Mouse (Mus musculus): Measurements from ENCODE around the gene P2ry13. TPM values are rescaled to one million over a fixed set of nuclear protein-coding genes. Genes with fewer than 3 reads are reported as not detected.
A peak's percentile ranks its signal among the peaks of the same experiment; 100 is the strongest.

Gene P2ry13
- polyA plus RNA-seq, 1 experiment from 2014 or later, result 1.9 TPM

DNA sequence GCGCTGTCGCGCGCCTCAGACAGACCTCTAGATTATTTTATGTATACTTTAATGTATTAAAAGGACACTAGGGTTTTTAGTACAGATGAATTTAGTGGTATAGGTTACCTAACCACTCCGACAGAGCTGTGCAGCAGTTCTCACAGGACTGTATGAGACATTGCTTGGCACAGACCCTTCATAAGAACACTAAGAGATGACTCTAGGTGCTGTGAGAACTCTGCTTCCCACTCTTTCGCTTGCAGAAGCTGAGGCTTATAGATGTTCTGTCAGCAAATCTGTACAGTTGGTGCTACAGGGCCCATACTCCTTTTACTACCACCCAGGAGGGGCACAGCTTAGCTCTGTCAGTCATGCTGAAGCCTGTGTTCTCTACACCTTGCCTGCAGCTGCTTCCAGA lies 19.0 kb downstream of the P2ry13 start:
- Histone ChIP-seq H3K9me3 (no peaks in the 10 kb centered on the region), H3K27ac (replicated peaks) (no peak overlapping the region), H3K27me3 (no peaks in the 10 kb centered on the region), H3K9ac (no peak overlapping the region), H3K36me3 (no peaks in the 10 kb centered on the region), H3K4me2 (no peak overlapping the region), H3K4me3 (no peak overlapping the region), H3K4me1 (replicated peaks) (no peaks in the 10 kb centered on the region)
- ATAC-seq (ENCODE audit: low read depth), result no peak
- WGBS, result 98% methylated on average over 6 of the region's 6 CpGs

DNA sequence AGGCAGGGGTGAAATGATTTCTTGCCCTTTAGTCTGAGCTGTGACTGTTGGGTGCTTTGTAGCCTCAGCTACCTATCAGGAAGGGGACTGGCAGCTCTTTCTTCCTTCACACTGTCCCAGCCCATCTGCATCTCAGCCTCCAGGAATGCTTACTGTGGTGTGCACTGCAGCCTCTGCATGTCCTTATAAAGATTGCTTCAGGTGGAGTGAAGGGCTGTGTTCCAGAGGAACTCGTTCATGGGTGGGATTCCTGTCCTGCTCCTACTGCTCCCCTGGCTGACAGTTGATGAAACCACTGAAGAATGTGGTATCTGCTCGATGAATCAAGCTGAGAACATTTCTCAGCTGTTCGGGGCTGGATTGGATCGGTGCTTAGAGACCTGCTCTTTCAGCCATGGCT lies 23.3 kb downstream of the P2ry13 start:
- Histone ChIP-seq H3K27ac (replicated peaks) (no peak overlapping the region), H3K4me1 (replicated peaks) (no peaks in the 10 kb centered on the region), H3K9ac (no peak overlapping the region), H3K9me3 (no peaks in the 10 kb centered on the region), H3K4me3 (no peak overlapping the region), H3K27me3 (no peaks in the 10 kb centered on the region), H3K36me3 (no peaks in the 10 kb centered on the region), H3K4me2 (no peak overlapping the region)
- ATAC-seq (ENCODE audit: low read depth), result no peak
- WGBS, result 84% methylated on average over 4 of the region's 4 CpGs

DNA sequence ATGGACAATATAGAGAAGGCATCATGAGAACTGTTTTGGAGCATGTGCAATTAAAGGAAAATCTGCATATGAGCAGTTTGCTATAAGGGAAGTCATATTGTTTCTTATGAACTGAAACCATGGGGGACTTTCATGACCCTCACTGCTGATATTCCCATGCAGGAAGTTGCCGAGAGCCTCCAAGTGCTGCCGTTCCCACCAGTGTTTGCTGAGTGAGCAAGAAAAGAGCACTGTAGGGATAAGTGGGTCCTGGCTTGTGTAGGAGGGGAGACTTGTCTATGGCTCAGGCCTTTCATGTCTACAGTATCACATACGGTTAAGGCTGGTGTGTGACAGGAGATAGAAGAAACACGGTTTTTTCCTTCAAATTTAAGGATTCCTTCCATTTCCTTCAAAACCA lies 25.0 kb downstream of the P2ry13 start:
- no peak for ATAC-seq (ENCODE audit: low read depth)
- Histone ChIP-seq H3K9ac (no peak overlapping the region), H3K4me2 (no peak overlapping the region), H3K4me1 (replicated peaks) (no peaks in the 10 kb centered on the region), H3K27me3 (no peaks in the 10 kb centered on the region), H3K36me3 (no peaks in the 10 kb centered on the region), H3K4me3 (no peak overlapping the region), H3K27ac (replicated peaks) (no peak overlapping the region), H3K9me3 (no peaks in the 10 kb centered on the region)
- 92% methylated on average over 4 of the region's 4 CpGs for WGBS

DNA sequence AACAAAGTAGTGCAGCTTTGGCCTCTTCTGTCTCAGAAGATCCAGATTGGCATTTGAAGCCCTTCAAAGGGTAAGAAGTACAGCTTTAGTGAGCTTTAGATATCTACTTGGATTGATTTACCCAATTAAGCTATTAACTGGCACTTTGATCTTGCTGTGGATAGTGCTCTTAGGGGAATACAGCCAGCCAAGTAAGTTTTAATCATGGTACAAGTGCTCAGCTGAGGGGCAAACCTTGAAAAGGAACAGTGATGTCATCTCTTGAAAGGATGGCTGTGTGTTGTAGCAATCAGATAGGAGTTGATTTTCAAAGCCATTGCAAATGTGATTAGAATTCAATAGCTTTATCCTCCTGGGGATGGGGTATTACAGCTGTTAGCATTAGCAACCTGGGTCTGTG lies 28.6 kb downstream of the P2ry13 start:
- Histone ChIP-seq H3K4me3 (no peak overlapping the region), H3K36me3 (no peaks in the 10 kb centered on the region), H3K27me3 (no peaks in the 10 kb centered on the region), H3K9ac (no peak overlapping the region), H3K9me3 (no peaks in the 10 kb centered on the region), H3K27ac (replicated peaks) (no peak overlapping the region), H3K4me2 (no peak overlapping the region), H3K4me1 (replicated peaks) (no peaks in the 10 kb centered on the region)
- ATAC-seq (ENCODE audit: low read depth), result no peak

DNA sequence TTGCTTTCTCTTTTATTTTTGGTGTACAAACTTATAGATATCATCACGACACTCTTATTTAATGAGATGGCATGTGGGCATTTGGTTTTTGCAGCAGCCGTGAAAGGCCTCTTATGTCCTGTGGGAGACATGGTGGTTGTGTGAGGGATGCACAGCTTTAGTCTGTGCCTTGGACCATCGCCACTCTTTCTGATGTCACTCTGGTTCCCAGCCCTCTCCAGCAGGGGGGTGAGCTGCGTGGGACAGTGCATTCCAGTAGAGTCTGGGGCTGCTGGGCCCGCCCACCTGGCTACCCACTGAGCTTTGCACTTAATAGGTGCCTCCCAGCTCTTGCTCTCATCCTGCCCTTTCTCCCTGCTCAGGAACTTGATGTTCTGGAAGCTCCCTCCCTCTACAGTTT lies 29.5 kb downstream of the P2ry13 start:
- 59% methylated on average over 5 of the region's 5 CpGs for WGBS
- Histone ChIP-seq H3K27ac (replicated peaks) (no peak overlapping the region), H3K9me3 (no peaks in the 10 kb centered on the region), H3K27me3 (no peaks in the 10 kb centered on the region), H3K4me3 (no peak overlapping the region), H3K36me3 (no peaks in the 10 kb centered on the region), H3K4me1 (replicated peaks) (no peaks in the 10 kb centered on the region), H3K9ac (no peak overlapping the region), H3K4me2 (no peak overlapping the region)
- ATAC-seq (ENCODE audit: low read depth), result no peak

DNA sequence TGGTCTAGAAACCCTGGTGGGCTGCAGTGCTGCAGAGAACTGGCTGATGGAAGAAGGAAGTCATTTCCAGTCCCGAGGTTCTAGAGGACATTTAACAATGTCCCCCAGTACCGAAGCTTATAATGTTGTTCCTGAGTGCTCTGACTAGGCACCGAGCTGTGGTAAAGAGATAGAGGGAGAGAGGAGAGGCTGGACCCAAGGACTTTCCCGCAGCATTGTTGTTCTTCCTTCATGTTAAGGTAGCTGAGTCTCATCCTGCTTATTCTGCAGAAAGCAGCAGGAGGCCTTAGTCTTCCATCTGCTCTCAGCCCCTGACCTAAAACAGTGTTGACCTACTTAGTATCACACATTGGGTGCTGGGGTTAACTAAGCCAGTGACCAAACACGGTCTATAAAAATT lies 33.8 kb downstream of the P2ry13 start:
- H3K9ac ChIP-seq, result no peak overlapping the region
- H3K4me2 ChIP-seq, result no peak overlapping the region
- 77% methylated on average over 5 of the region's 5 CpGs for WGBS
- no peak overlapping the region for H3K27ac ChIP-seq (replicated peaks)
- no peaks in the 10 kb centered on the region for H3K27me3 ChIP-seq
- ATAC-seq (ENCODE audit: low read depth), result no peak
- no peaks in the 10 kb centered on the region for H3K36me3 ChIP-seq
- no peak overlapping the region for H3K4me3 ChIP-seq
- H3K9me3 ChIP-seq, result no peaks in the 10 kb centered on the region
- no peaks in the 10 kb centered on the region for H3K4me1 ChIP-seq (replicated peaks)

DNA sequence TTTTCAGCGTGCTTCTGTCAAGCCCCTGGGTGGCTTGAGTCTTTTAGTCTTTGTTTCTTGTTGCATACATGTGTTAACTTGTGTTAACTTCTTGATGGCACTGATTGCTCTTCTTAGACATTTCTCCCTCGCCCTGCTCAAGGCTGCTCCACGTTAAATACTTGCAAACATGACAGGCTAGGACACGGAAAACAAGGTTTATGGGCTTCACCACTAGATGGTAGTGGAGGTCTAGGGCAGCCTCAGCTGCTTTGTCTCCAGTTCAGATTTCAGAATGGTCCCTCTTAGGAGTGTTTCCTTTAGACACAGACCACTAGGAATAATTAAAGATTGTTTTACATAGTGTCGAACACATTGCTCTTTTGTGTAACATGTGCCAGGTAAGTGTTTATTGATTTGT lies 35.4 kb downstream of the P2ry13 start:
- WGBS, result 39% methylated on average over 5 of the region's 5 CpGs
- ATAC-seq (ENCODE audit: low read depth), result peak; percentile 71; the same call in 1 of the 2 replicates

DNA sequence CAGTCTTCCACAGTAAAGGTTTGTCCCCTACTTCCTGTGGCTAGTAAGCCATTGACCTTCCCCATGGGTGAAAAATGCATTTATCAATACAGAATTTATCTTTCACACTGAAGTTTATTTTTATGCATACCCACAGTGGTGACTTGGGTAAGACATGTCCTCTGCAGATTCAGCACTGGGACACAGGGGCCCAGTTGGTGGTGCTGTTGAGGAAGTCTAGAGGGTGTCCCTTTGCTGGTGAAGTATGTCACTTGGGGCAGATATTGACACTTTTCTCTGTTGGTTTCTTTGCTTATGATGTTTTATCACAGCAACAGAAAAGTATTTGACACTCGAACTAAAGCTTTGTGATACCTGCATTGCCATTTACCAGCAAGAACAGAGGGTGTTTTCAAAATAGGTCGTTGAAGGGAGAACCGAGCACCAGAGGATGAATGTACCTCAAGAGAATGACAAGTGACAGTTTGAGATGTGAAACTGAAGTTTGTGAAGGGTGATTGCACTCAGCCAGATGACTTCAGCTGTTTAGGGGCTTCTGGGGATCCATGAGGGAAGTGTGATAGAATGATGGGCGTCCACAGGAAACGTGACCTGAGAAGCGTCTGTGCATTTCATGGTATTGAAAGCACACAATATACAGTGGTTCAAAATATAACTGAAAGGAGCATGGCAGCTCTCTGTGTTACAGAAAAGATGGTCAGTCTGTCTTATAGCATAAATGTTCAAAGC lies 36.1 kb downstream of the P2ry13 start:
- 76% methylated on average over 6 of the region's 6 CpGs for WGBS
- no peak for ATAC-seq (ENCODE audit: low read depth)

More for the DNA sequence above, 35.4 kb downstream of the P2ry13 start:
- Histone ChIP-seq H3K4me1 (replicated peaks) (no peaks in the 10 kb centered on the region), H3K9me3 (no peaks in the 10 kb centered on the region), H3K27me3 (no peaks in the 10 kb centered on the region), H3K36me3 (no peaks in the 10 kb centered on the region), H3K27ac (replicated peaks) (no peak overlapping the region), H3K4me2 (no peak overlapping the region), H3K4me3 (no peak overlapping the region), H3K9ac (no peak overlapping the region)

DNA sequence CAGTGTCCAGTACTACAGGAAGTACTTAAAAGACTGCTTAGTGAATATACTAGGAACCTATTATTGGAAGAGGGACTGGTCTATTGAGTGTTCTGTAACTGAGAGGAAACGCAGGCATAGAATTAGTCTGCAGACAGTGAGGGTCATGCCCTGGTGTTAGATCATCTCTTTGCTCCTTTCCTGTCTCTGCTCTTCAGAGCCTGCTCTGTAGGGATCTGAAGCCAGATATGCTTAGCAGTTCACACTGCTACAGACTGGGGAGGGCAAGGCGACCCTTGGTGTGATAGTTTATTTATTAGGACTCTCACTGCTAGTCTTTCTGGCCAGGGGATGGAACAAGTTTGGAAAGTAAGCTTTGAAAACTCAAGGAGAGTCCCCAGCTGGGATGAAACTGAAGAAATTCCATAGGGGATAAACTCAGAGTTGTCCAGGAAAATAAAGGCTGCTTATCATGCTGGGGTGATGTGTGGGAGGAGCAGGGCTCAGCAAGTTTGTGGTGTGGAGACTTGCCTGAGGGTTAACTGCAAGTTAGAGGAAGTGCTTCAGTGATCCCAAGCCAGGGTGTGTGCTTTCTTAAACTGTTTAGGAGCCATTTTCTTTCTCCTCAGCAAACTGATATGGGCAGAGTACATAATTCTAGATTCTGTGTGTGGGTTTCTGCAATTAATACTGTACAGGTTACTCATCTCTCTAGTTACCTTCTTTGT lies 40.6 kb downstream of the P2ry13 start:
- ATAC-seq (ENCODE audit: low read depth), result no peak
- Histone ChIP-seq H3K4me3 (no peak overlapping the region), H3K27ac (replicated peaks) (no peak overlapping the region), H3K36me3 (no peaks in the 10 kb centered on the region), H3K4me1 (replicated peaks) (no peaks in the 10 kb centered on the region), H3K9ac (no peak overlapping the region), H3K4me2 (no peak overlapping the region), H3K9me3 (no peaks in the 10 kb centered on the region), H3K27me3 (no peaks in the 10 kb centered on the region)
- 77% methylated on average over 2 of the region's 2 CpGs for WGBS

More for the DNA sequence above, 36.1 kb downstream of the P2ry13 start:
- Histone ChIP-seq H3K4me3 (no peak overlapping the region), H3K36me3 (no peaks in the 10 kb centered on the region), H3K27me3 (no peaks in the 10 kb centered on the region), H3K9ac (no peak overlapping the region), H3K4me2 (no peak overlapping the region), H3K9me3 (no peaks in the 10 kb centered on the region), H3K27ac (replicated peaks) (no peak overlapping the region), H3K4me1 (replicated peaks) (no peaks in the 10 kb centered on the region)

DNA sequence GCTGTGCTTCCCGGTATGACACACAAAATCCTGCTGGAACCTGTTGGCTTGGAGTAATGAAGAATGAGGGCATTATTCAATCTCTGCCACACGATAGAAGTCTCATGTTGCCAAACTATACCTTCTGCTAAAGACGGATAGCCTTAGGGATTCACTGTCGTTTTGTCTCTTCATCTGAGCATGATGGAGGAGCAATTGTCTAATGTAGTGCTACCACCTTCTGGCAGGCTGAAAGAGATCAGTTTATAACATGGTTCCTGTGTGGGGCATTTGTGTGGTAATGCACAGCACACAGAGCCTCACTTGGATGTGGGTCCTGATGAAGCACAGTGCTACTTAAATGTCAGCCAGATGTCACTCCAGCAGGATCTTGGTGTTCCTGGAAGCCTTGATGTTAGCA lies 41.5 kb downstream of the P2ry13 start:
- Histone ChIP-seq H3K27ac (replicated peaks) (no peak overlapping the region), H3K9me3 (no peaks in the 10 kb centered on the region), H3K4me3 (no peak overlapping the region), H3K4me2 (no peak overlapping the region), H3K27me3 (no peaks in the 10 kb centered on the region), H3K4me1 (replicated peaks) (no peaks in the 10 kb centered on the region), H3K36me3 (no peaks in the 10 kb centered on the region), H3K9ac (no peak overlapping the region)
- WGBS, result 79% methylated on average over 4 of the region's 4 CpGs
- no peak for ATAC-seq (ENCODE audit: low read depth)

DNA sequence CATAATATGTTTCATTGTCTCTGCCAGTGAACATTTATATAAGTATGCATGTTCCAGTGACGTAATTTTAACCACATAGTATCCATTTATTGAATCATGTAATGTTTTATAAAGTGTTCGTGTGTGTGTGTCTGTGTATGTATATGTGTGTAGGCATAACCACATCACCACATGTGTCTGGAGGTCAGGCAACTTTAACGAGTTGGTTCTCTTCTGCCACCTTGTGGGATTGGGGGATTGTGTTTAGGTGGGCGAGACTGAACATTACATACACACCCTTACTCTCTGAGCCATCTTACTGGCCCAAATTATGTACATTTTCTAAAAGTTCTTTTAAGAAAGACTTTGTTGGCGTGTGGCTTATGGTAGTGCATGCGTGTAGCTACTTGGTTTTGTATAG lies 42.2 kb downstream of the P2ry13 start:
- no peak overlapping the region for H3K4me2 ChIP-seq
- H3K27ac ChIP-seq (replicated peaks), result no peak overlapping the region
- no peaks in the 10 kb centered on the region for H3K9me3 ChIP-seq
- no peak overlapping the region for H3K4me3 ChIP-seq
- H3K36me3 ChIP-seq, result no peaks in the 10 kb centered on the region
- no peaks in the 10 kb centered on the region for H3K4me1 ChIP-seq (replicated peaks)
- H3K9ac ChIP-seq, result no peak overlapping the region
- no peaks in the 10 kb centered on the region for H3K27me3 ChIP-seq
- ATAC-seq (ENCODE audit: low read depth), result no peak
- WGBS, result 93% methylated on average over 6 of the region's 6 CpGs

DNA sequence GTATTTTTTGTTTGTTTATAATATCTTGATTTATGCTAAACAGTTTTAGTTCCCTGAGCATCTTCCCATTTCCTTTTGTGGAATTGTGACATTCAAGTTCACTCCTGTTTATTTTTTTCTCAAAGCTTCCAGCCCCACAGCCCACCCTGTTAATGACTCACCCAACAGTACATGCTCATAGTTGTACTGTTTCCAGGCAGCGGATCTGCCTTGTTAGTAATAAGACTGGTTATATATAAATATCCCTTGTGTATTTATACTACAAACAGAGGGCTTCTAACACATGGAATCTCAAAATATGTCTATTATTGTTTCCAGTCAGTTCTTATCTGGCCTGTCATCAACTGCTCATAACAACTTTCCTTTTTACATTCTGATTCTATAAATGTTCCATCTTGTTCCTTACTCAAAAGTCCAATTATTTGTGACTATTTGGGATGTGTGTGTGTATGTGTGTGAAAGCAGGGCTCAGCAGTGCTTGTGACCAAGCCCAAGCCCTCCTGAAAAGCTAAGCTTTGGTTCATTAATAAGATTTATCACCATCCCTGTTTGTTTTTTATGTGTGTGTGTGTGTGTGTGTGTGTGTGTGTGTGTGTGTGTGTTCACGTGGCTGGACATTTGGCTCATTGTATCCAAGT lies 43.1 kb downstream of the P2ry13 start:
- Histone ChIP-seq H3K4me2 (no peak overlapping the region), H3K4me3 (no peak overlapping the region), H3K9me3 (no peaks in the 10 kb centered on the region), H3K27me3 (no peaks in the 10 kb centered on the region), H3K27ac (replicated peaks) (no peak overlapping the region), H3K4me1 (replicated peaks) (no peaks in the 10 kb centered on the region), H3K9ac (no peak overlapping the region), H3K36me3 (no peaks in the 10 kb centered on the region)
- 80% methylated on average over 2 of the region's 2 CpGs for WGBS
- no peak for ATAC-seq (ENCODE audit: low read depth)

Data from neural tube, embryonic 13.5 days (tissue).